Mouse (Mus musculus) liver, embryonic 14 days (tissue): ENCODE results near the gene Ckap4. TPM values are rescaled to one million over a fixed set of nuclear protein-coding genes. Genes with fewer than 3 reads are reported as not detected.

Experiments used
- polyA plus RNA-seq: library from polyadenylated mRNA; depleted of rRNA; stranded (reverse); fragments of >200 nt; gene quantifications from 2 replicates; pipeline ENCODE4 v1.2.3, GENCODE M21; 2012; rRNA removed

Ckap4 gene
- 5.6 and 6.3 TPM in 2 replicates for polyA plus RNA-seq

GRCm38 (mm10) chr10:84533912-84534671 lies at the start of gene Ckap4:
Gene Ckap4, minus strand, starts transcription at chr10:84534062.

DNA sequence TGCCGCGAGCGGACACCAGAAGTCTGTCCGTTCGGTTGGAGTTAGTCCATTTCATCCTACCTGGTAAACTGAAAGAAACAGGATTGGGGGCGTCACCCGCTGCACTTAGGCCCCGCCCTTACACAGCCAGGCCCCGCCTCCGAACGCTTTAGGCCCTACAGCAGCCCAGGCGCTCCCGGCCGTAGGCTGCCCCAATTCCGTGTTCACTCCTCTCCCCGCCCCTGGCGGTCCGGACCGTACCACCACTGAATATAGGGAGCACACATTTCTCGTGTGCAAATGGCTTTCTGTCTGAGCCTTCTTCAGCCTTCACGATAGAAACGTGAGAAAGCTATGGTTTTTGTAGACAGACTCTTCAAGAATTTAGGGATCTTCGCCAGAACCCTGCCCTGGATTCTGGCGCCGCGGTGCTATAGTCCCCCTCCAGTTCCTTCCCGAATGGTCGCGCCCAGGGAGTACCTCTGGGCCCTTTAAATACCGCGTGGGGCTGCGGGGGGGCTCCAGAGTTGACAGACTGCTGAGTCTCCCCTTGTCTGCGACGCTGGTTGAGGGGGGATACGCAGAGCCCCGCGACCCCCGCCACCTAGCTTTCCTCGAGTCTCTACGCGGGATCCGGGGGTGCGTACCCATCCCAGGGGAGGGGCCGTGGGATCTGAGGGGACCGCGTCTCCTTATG lies 42.7 kb upstream of the Ckap4 start, which contains the start of gene Tcp11l2:
Gene Tcp11l2, plus strand, starts transcription at position 232 of the 676 bp plus-strand sequence.

Other genes with a start within 250 kb of the Ckap4 start
- 0.43 and 0.48 TPM in 2 replicates for gene Nuak1, start 93.5 kb downstream of the Ckap4 start, polyA plus RNA-seq
- gene Tcp11l2, start 42.6 kb upstream of the Ckap4 start, polyA plus RNA-seq = 25.3 and 34.8 TPM in 2 replicates
- gene Polr3b, start 88.2 kb upstream of the Ckap4 start, polyA plus RNA-seq = 3.9 and 4.5 TPM in 2 replicates
- not detected in 2 replicates for gene Rfx4, start 222.0 kb upstream of the Ckap4 start, polyA plus RNA-seq